Mouse (Mus musculus) lung, embryonic 15.5 days (tissue): Measurements from ENCODE around the gene Nav2. TPM values are rescaled to one million over a fixed set of nuclear protein-coding genes. Genes with fewer than 3 reads are reported as not detected.

Experiments
- ATAC-seq: fragments of 200-750 bp; cut with Nextera tagmentation; 2 replicates; pipeline ENCODE4 v1.8.0; 2017; ENCODE audit warnings: moderate number of reproducible peaks, borderline replicate concordance; ENCODE audit not compliant: low FRiP score, low TSS enrichment; ENCODE audit errors: extremely low read depth
- H3K27ac ChIP-seq: fragments of 300-500 bp; sonication (generic); 2 replicates; pipeline ENCODE4 v1.5.1; 2015; ENCODE audit warnings: moderate library complexity, mild to moderate bottlenecking, inconsistent platforms
- H3K27me3 ChIP-seq: fragments of 300-500 bp; sonication (generic); 2 replicates; pipeline ENCODE4 v1.6.1; 2015; ENCODE audit warnings: inconsistent platforms
- H3K36me3 ChIP-seq: fragments of 300-500 bp; sonication (generic); 2 replicates; pipeline ENCODE4 v1.6.1; 2015; ENCODE audit warnings: inconsistent platforms
- H3K4me1 ChIP-seq: fragments of 300-500 bp; sonication (generic); 2 replicates; pipeline ENCODE4 v1.6.1; 2015; ENCODE audit warnings: inconsistent platforms
- H3K4me2 ChIP-seq: fragments of 300-500 bp; sonication (generic); 2 replicates; pipeline ENCODE4 v1.6.1; 2015; ENCODE audit warnings: inconsistent platforms, mild to moderate bottlenecking, moderate library complexity
- H3K4me3 ChIP-seq: fragments of 300-500 bp; sonication (generic); 2 replicates; pipeline ENCODE4 v1.5.1; 2015; ENCODE audit warnings: mild to moderate bottlenecking, inconsistent platforms
- H3K9ac ChIP-seq: fragments of 300-500 bp; sonication (generic); 2 replicates; pipeline ENCODE4 v1.6.1; 2015; ENCODE audit warnings: inconsistent platforms
- H3K9me3 ChIP-seq: fragments of 300-500 bp; sonication (generic); 2 replicates; pipeline ENCODE4 v1.6.1; 2016; ENCODE audit warnings: inconsistent platforms
- WGBS: fragments of 180-500 bp; shearing (Covaris S2); methylation state at CpG from one replicate; pipeline ENCODE4 v1.1.7; 2015; 5-methylcytosine and 5-hydroxymethylcytosine counted together
- polyA plus RNA-seq: library from polyadenylated mRNA; unstranded; fragments of >200 nt; fragmentation: Nextera tagmentation; extraction: Ambion mirVana; gene quantifications from 2 replicates; pipeline ENCODE4 v1.2.1, GENCODE M21; 2015

Gene Nav2
- polyA plus RNA-seq, 1 experiment from 2014 or later = 27.6 TPM

DNA sequence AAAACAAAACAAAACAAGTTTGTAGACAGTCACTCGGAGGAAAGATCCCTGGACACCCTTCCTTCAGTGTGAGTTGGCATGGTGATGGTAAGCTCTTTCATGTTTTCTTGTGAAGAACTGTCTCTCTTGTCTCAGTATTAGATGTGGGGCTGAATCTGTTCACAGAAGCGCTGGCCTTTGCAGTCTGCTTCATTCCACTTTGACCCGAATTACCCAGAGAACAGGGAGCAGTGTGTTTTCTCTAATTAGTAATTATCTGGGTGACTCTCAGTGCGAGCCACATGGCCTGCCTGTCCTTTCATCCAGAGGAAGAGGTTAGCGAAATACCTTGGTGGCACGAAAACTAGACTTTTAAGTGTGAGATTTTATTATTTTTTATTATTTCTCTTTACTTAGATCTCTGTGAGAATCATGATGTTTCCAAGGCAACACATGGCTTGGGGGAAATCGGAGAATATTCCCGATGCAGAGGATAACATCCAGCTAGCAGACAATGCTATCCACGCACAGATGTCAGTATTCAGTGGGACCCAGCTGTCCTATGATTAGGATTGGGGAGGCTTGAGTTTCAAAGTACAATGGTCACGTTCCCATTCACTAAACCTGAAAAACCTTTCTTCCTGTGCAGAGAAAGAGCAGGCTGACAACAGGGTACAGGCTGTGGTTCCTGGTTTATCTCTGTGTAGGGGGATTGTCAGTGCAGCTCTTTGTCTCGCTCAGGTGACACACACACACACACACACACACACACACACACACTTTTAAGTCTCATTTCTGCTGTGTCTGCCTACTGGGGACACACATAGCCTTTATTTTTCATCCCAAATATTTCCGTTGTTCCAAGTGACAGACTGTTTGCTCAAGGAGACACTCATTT lies 6.4 kb downstream of the Nav2 start:
- no peak for ATAC-seq
- H3K36me3 ChIP-seq = no peaks in the 10 kb centered on the region
- H3K27ac ChIP-seq = no peak overlapping the region
- no peak overlapping the region for H3K9ac ChIP-seq
- peaks cover 14% of the 10 kb centered on the region for H3K4me1 ChIP-seq
- no peak overlapping the region for H3K4me2 ChIP-seq
- H3K4me3 ChIP-seq = no peak overlapping the region
- 73% methylated on average over 12 of the region's 12 CpGs for WGBS
- no peaks in the 10 kb centered on the region for H3K9me3 ChIP-seq
- H3K27me3 ChIP-seq = no peaks in the 10 kb centered on the region

DNA sequence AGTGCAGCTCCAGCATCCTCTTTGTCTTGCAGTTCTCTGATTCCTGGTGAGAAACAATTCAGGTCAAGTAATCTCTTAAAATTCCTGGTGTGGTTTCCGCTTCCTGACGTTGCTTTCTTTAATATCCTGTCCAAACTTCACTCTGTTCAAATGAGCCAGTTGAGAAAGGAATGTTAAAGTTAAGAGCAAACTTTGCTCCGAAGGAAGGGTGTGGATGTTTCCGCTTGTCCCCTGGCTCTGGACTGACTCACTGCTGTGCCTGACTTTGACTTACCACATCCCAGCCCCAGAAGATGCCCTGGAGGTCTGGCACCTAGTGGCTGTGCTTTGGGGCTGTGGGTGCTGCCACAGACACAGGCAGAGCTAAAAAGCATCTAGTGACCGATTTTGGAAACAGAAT lies 8.9 kb downstream of the Nav2 start:
- Histone ChIP-seq H3K4me1 (peaks cover 14% of the 10 kb centered on the region), H3K9me3 (no peaks in the 10 kb centered on the region), H3K27ac (peak overlapping the region; percentile 64), H3K4me2 (no peak overlapping the region), H3K36me3 (no peaks in the 10 kb centered on the region), H3K4me3 (no peak overlapping the region), H3K9ac (no peak overlapping the region), H3K27me3 (no peaks in the 10 kb centered on the region)
- ATAC-seq = peak; percentile 37; the same call in 1 of the 2 replicates
- WGBS = 23% methylated on average over 5 of the region's 5 CpGs

DNA sequence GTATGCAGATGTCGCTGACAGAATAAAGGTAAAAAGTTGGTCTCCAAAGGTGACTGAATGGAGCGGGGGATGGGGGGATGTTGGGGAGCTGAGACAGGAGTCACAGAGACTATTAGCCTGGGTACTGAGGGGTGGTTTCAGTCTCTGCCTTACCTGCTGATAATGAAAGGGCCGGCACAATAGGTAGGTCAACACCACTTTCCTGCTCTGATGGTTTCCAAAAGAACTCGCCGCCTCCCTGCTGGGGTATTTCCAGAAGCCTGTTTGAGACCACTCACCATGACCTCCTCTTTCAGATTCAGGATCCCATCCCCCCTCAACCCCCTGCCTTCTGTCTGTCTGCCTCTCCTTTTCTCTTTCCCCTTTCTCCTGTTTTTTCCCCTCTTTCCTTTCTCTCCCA lies 9.5 kb downstream of the Nav2 start:
- H3K4me2 ChIP-seq = 0 out of 2 replicates have a peak overlapping the region, but pooled peaks have one; percentile 5
- H3K4me3 ChIP-seq = no peak overlapping the region
- H3K36me3 ChIP-seq = no peaks in the 10 kb centered on the region
- H3K27me3 ChIP-seq = no peaks in the 10 kb centered on the region
- H3K9ac ChIP-seq = no peak overlapping the region
- H3K27ac ChIP-seq = peak overlapping the region; percentile 64
- WGBS = 33% methylated on average over 5 of the region's 5 CpGs
- H3K4me1 ChIP-seq = peaks cover 14% of the 10 kb centered on the region
- ATAC-seq = no peak
- H3K9me3 ChIP-seq = no peaks in the 10 kb centered on the region

GRCm38 (mm10) chr7:48918389-48918788 lies 9.9 kb downstream of the Nav2 start:
- ATAC-seq = no peak
- WGBS = 51% methylated on average over 11 of the region's 11 CpGs
- no peaks in the 10 kb centered on the region for H3K27me3 ChIP-seq
- no peaks in the 10 kb centered on the region for H3K36me3 ChIP-seq
- H3K4me2 ChIP-seq = 0 out of 2 replicates have a peak overlapping the region, but pooled peaks have one; percentile 5
- H3K27ac ChIP-seq = no peak overlapping the region
- peaks cover 14% of the 10 kb centered on the region for H3K4me1 ChIP-seq
- H3K9me3 ChIP-seq = no peaks in the 10 kb centered on the region
- no peak overlapping the region for H3K9ac ChIP-seq
- no peak overlapping the region for H3K4me3 ChIP-seq

DNA sequence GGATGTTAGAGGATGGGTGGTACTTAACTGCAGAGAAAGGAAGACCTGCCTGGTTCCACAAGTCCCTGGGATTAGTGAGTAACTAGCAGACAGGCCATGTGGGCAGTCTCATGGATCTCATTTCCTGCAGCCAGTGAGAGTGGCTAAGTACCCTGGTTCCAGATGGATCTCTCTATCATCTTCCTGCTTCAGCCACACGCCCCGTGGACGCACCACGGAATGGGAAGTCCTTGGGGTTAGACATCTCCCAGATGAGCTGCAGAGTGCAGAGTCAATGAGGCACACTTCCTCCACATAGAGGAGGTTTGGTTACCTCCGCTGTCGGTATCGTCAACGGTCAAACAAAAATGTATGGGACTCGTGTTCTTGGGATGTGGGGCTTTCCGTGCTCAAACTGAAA lies 15.1 kb downstream of the Nav2 start:
- Histone ChIP-seq H3K4me3 (no peak overlapping the region), H3K27ac (no peak overlapping the region), H3K4me2 (no peak overlapping the region), H3K4me1 (peaks cover 6% of the 10 kb centered on the region), H3K9me3 (no peaks in the 10 kb centered on the region), H3K9ac (no peak overlapping the region), H3K36me3 (no peaks in the 10 kb centered on the region), H3K27me3 (no peaks in the 10 kb centered on the region)
- WGBS = 77% methylated on average over 10 of the region's 10 CpGs
- ATAC-seq = no peak

DNA sequence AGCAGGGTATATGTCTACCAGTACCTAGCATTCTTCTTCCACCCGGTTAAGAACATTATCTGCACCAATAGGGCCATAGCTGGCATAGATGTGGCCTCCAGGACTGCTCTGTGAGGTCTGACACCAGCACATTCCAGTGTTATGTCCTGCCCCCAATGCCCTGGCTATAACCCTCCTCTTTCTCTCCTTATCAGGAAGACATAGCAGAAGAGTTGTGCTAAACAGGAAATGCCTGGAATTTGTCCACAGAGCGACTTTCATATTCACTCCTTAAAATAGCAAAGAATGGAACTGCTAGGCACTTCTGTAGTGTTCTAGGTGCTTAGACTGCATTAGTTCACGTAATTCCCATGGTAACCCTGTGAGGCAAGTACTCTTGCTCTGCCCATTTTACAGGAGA lies 16.7 kb downstream of the Nav2 start:
- no peak overlapping the region for H3K9ac ChIP-seq
- no peaks in the 10 kb centered on the region for H3K9me3 ChIP-seq
- peaks cover 6% of the 10 kb centered on the region for H3K4me1 ChIP-seq
- ATAC-seq = peak; percentile 55; the same call in 1 of the 2 replicates
- WGBS = 44% methylated on average over 3 of the region's 3 CpGs
- H3K4me2 ChIP-seq = no peak overlapping the region
- no peak overlapping the region for H3K4me3 ChIP-seq
- H3K27me3 ChIP-seq = no peaks in the 10 kb centered on the region
- H3K36me3 ChIP-seq = no peaks in the 10 kb centered on the region
- H3K27ac ChIP-seq = no peak overlapping the region

DNA sequence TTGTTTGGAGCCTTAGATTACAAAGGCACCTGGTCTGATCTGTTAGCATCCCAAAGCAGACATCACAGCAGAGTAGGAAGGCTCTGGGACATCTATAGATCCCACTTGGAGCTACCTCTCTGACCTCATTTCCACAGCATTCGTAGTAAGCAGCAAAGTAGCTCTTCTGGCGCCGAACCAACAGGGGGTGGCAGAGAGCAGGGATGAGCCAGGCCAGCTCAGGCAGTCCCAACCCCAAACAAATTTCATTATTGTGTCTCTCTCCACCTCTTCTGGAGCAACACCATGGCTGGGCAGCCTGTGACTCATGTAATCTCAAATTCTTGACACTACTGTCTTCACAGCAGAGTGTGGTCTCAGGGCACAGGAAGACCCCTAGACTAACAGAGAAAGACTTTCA lies 19.8 kb downstream of the Nav2 start:
- no peak overlapping the region for H3K27ac ChIP-seq
- peaks cover 6% of the 10 kb centered on the region for H3K4me1 ChIP-seq
- ATAC-seq = no peak
- H3K4me3 ChIP-seq = no peak overlapping the region
- no peaks in the 10 kb centered on the region for H3K36me3 ChIP-seq
- H3K9me3 ChIP-seq = no peaks in the 10 kb centered on the region
- WGBS = 14% methylated on average over 3 of the region's 3 CpGs
- no peaks in the 10 kb centered on the region for H3K27me3 ChIP-seq
- no peak overlapping the region for H3K9ac ChIP-seq
- H3K4me2 ChIP-seq = no peak overlapping the region

GRCm38 (mm10) chr7:48930399-48930798 lies 21.9 kb downstream of the Nav2 start:
- H3K9me3 ChIP-seq = no peaks in the 10 kb centered on the region
- H3K27me3 ChIP-seq = no peaks in the 10 kb centered on the region
- H3K36me3 ChIP-seq = no peaks in the 10 kb centered on the region
- no peak overlapping the region for H3K4me3 ChIP-seq
- WGBS = 41% methylated on average over 5 of the region's 5 CpGs
- no peak overlapping the region for H3K27ac ChIP-seq
- no peak overlapping the region for H3K9ac ChIP-seq
- H3K4me2 ChIP-seq = no peak overlapping the region
- ATAC-seq = no peak
- peaks cover 2% of the 10 kb centered on the region for H3K4me1 ChIP-seq

DNA sequence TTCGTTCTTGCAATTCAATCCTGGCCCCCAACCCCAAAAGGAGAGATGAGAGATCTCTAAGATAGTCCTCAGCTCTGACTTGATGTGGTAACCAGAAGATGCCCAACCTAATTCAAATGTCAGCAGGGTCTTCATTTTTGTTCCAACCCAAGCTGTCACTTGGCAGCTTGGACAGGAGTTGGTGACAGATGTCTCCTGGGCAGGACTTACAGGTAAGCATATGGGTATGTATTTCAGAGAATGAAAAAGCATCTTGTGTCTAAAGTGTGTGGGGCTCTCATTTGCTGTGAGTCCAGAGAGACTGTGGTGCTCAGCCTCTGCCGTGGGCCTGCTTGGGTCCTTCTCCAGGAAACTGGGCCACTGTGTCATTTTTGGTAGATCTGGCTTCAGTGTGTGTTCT lies 23.6 kb downstream of the Nav2 start:
- Histone ChIP-seq H3K4me1 (no peaks in the 10 kb centered on the region), H3K4me3 (no peak overlapping the region), H3K36me3 (no peaks in the 10 kb centered on the region), H3K9ac (no peak overlapping the region), H3K27ac (no peak overlapping the region), H3K4me2 (no peak overlapping the region), H3K9me3 (no peaks in the 10 kb centered on the region), H3K27me3 (no peaks in the 10 kb centered on the region)
- WGBS = 85% methylated on average over 2 of the region's 2 CpGs
- ATAC-seq = no peak

- Histone ChIP-seq H3K9ac (no peak overlapping the region), H3K4me2 (no peak overlapping the region), H3K36me3 (no peaks in the 10 kb centered on the region), H3K27ac (no peak overlapping the region), H3K9me3 (no peaks in the 10 kb centered on the region), H3K27me3 (no peaks in the 10 kb centered on the region), H3K4me3 (no peak overlapping the region), H3K4me1 (no peaks in the 10 kb centered on the region)
- no peak for ATAC-seq
- WGBS = 67% methylated on average over 2 of the region's 2 CpGs
These were observed 26.3 kb downstream of the Nav2 start for GRCm38 (mm10) chr7:48934816-48935215.

GRCm38 (mm10) chr7:48937562-48937961 lies 29.0 kb downstream of the Nav2 start:
- 78% methylated on average over 11 of the region's 11 CpGs for WGBS
- H3K4me1 ChIP-seq = no peaks in the 10 kb centered on the region
- H3K27ac ChIP-seq = no peak overlapping the region
- ATAC-seq = no peak
- no peaks in the 10 kb centered on the region for H3K36me3 ChIP-seq
- H3K4me2 ChIP-seq = no peak overlapping the region
- H3K4me3 ChIP-seq = no peak overlapping the region
- H3K9ac ChIP-seq = no peak overlapping the region
- H3K9me3 ChIP-seq = no peaks in the 10 kb centered on the region
- no peaks in the 10 kb centered on the region for H3K27me3 ChIP-seq

- 32% methylated on average over 4 of the region's 4 CpGs for WGBS
- Histone ChIP-seq H3K4me1 (no peaks in the 10 kb centered on the region), H3K27me3 (no peaks in the 10 kb centered on the region), H3K27ac (no peak overlapping the region), H3K9me3 (no peaks in the 10 kb centered on the region), H3K9ac (no peak overlapping the region), H3K36me3 (no peaks in the 10 kb centered on the region), H3K4me3 (no peak overlapping the region), H3K4me2 (no peak overlapping the region)
- ATAC-seq = no peak
These were observed 29.7 kb downstream of the Nav2 start for GRCm38 (mm10) chr7:48938190-48938589.
